Mouse (Mus musculus) olfactory bulb, adult 2 months (tissue): ENCODE results near the gene Vmn1r157. TPM values are rescaled to one million over a fixed set of nuclear protein-coding genes. Genes with fewer than 3 reads are reported as not detected.
"Not testable (repeated sequence)": the region's sequence is repeated elsewhere in the genome, so short reads cannot be mapped to it uniquely, and the experiment has no call there.

Source experiments
- H3K27ac ChIP-seq: fragments of 200-500 bp; 2 replicates; pipeline ENCODE4 v1.5.1; 2012; ENCODE audit warnings: low read depth, low read length; ENCODE audit not compliant: insufficient read depth
- H3K4me1 ChIP-seq: fragments of 200-500 bp; 2 replicates; pipeline ENCODE4 v1.6.1; 2012; ENCODE audit warnings: low read length; ENCODE audit not compliant: control insufficient read depth, insufficient read depth
- H3K4me3 ChIP-seq: fragments of 200-500 bp; 2 replicates; pipeline ENCODE4 v1.5.1; 2012; ENCODE audit warnings: mild to moderate bottlenecking, low read depth, low read length, moderate library complexity; ENCODE audit not compliant: insufficient read depth
- WGBS: fragments of 180-500 bp; shearing (Covaris S2); methylation state at CpG from one replicate; pipeline ENCODE4 v1.1.7; 2018; 5-methylcytosine and 5-hydroxymethylcytosine counted together
- polyA plus RNA-seq: library from polyadenylated mRNA; stranded (reverse); fragments of >200 nt; gene quantifications from 2 replicates; pipeline ENCODE4 v1.2.4, GENCODE M21; 2012; ENCODE audit warnings: low replicate concordance; ENCODE audit not compliant: missing spikeins, insufficient read depth, insufficient read length

The Vmn1r157 gene
- not detected in 2 replicates for polyA plus RNA-seq

DNA sequence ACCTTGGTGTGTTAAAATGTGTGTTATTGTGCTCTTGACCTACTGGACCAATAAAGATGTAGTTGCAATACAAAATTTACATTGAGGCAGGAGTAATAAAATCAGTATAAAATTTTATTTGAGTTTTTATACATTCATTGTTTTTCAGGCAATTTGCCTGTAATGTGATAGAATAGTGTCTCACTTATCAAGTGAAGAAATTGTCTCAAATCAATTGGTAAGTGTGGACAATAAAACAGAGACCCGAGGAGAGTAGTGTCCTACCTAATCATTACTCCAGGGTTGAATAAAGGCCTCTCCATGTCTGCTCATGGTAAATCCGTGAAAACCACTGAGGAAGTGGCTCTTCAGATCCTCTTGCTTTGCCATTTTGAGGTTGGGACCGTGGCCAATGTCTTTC, at the start of gene Vmn1r157:
Vmn1r157 (plus strand) TSS at position 301 of the 400 bp plus-strand sequence.
- H3K4me1 ChIP-seq, H3K4me3 ChIP-seq, H3K27ac ChIP-seq: not testable (repeated sequence)
- WGBS: 23% methylated on average over 2 of the region's 3 CpGs

DNA sequence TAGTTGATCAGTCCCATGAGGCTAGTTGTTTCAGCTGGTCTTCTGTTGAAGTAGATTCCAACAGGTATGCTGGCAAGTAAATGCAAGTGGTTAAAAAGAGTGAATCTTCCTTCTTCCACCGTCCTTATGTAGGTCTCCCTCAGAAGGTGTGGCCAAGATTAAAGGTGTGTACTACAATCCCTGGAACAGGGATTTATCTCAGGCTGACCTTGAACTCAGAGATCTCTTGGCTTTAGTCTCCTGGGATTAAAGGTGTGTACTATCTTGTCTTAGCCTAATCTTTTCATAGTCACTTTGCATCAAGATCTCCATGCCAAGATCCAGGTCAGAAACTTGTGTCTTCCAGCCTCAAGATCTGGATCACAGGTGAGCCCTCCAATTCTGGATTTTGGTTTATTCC, 41.9 kb upstream of the Vmn1r157 start, which contains the start of gene Gm4567:
Gm4567 (minus strand) TSS at position 101 of the 400 bp plus-strand sequence.
- H3K4me1 ChIP-seq, H3K4me3 ChIP-seq, H3K27ac ChIP-seq: not testable (repeated sequence)
- no CpG with 5 or more reads among the region's 1 CpGs for WGBS

GRCm38 (mm10) chr7:22775981-22776380, 14.5 kb downstream of the Vmn1r157 start:
- H3K27ac ChIP-seq, H3K4me1 ChIP-seq, H3K4me3 ChIP-seq: not testable (repeated sequence)
- WGBS: 89% methylated on average over 7 of the region's 11 CpGs

- H3K27ac ChIP-seq, H3K4me1 ChIP-seq, H3K4me3 ChIP-seq: not testable (repeated sequence)
- WGBS: 47% methylated on average over 2 of the region's 2 CpGs
Observed at GRCm38 (mm10) chr7:22790682-22791081, 29.2 kb downstream of the Vmn1r157 start, which contains the start of gene Vmn1r158. Gene Vmn1r158 (minus strand): TSS chr7:22790782.

Other genes with a start within 250 kb of the Vmn1r157 start
- not detected in 2 replicates for gene Vmn1r152, start 238.7 kb upstream of the Vmn1r157 start, polyA plus RNA-seq
- not detected in 2 replicates for gene Gm8677, start 226.8 kb upstream of the Vmn1r157 start, polyA plus RNA-seq
- not detected in 2 replicates for gene Gm4201, start 196.4 kb upstream of the Vmn1r157 start, polyA plus RNA-seq
- gene Gm4565, start 173.6 kb upstream of the Vmn1r157 start, polyA plus RNA-seq: not detected in 2 replicates
- gene Vmn1r155, start 103.7 kb upstream of the Vmn1r157 start, polyA plus RNA-seq: not detected in 2 replicates
- gene Gm8693, start 69.4 kb upstream of the Vmn1r157 start, polyA plus RNA-seq: not detected in 2 replicates
- gene Gm4567, start 42.0 kb upstream of the Vmn1r157 start, polyA plus RNA-seq: not detected in 2 replicates
- gene Vmn1r158, start 29.1 kb downstream of the Vmn1r157 start, polyA plus RNA-seq: not detected in 2 replicates
- gene Vmn1r159, start 81.9 kb downstream of the Vmn1r157 start, polyA plus RNA-seq: not detected in 2 replicates
- not detected in 2 replicates for gene Vmn1r160, start 109.5 kb downstream of the Vmn1r157 start, polyA plus RNA-seq
- not detected in 2 replicates for gene Gm4214, start 223.0 kb downstream of the Vmn1r157 start, polyA plus RNA-seq